Mouse (Mus musculus): Measurements from ENCODE around the gene Kank1.

DNA sequence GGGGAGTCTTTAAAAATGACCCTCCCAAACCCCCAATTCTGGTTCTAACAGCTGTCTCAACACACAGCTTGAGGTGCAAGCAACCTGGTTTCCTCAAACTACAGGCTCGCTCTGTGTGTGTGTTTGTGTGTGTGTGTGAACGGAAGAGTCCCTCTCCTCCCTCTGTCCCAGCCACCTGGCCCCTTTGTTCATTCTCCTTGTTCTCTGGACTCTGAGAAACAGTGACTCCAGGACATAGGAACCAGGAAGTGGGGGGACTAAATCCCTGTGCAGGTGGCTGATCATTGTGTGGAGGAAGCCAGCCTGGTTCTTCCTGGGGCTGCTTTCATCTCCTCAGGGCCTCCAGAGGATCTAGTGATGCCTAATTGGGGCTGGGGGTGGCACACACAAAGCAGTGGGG lies 46.9 kb downstream of the Kank1 start:
- TF ChIP-seq CTCF (IDR thresholded peaks at IDR 0.05; ENCODE audit: insufficient read depth, low read depth, low read length) (no peak), POLR2A (IDR thresholded peaks at IDR 0.05; ENCODE audit: insufficient read depth, low read depth, low read length) (no peak)

Measured in olfactory bulb, adult 2 months (tissue).